Mouse (Mus musculus): ENCODE data around the gene Rsrc1. TPM values are rescaled to one million over a fixed set of nuclear protein-coding genes. Genes with fewer than 3 reads are reported as not detected.

The Rsrc1 gene
- polyA plus RNA-seq, 1 experiment from 2014 or later, result 44.6 TPM

Other genes starting within 250 kb of the Rsrc1 start
- gene Shox2, start 381 bp downstream of the Rsrc1 start, polyA plus RNA-seq (2015; fragmentation: Nextera tagmentation; extraction: Ambion mirVana), result 90.2 and 104 TPM in 2 replicates

All from midbrain, embryonic 13.5 days (tissue).